Mouse (Mus musculus): ENCODE measurements around the gene Dnah8.

Gene Dnah8

GRCm38 (mm10) chr17:30749391-30749790 is 125.2 kb downstream of the Dnah8 start:
- no peak for DNase-seq (ENCODE audit: low read depth, low spot score)

DNA sequence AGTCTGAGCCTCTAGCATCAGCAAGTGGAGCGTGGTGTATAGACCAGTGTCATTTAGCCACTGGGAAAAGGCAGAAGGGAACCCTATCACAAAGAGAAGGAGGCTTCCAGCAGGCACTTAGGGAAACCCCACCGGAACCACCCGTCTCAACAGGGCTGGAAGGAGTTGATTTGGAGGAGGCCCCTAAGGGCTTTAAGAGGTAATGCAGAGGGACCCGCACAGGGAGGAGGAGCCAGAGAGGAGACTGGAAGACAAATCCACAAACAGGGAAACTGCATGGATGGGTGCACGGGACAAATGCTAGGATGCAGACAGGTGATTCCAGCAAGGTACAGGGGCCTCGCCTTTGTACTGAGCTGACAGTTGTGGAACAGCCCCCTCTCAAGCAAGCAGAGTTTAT is 126.1 kb downstream of the Dnah8 start:
- no peak for DNase-seq (ENCODE audit: low read depth, low spot score)

DNA sequence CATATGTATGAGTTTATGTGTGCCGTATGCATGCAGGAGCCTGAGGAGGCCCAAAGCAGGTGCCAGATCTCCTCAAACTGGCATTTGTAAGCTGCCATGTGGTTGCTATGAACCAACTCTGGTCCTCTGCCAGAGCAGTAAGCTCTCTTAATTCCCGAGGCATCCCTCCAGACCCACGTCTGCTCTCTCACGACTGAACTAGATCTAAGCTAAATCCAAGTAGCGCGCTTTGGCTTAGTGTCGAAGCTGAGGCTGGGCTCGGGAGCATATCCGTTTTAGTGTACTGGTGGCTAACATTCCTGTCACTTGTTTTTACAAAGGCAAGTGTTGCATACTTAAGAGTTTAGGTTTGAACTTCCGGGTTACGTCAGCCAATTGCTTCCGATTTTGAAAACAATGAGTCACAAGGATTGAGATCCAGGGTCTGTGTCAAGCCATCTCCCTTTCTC is 128.2 kb downstream of the Dnah8 start:
- DNase-seq (ENCODE audit: low read depth, low spot score): peak; percentile 49

- no peak for DNase-seq (ENCODE audit: low read depth, low spot score)
These were observed 129.0 kb downstream of the Dnah8 start for GRCm38 (mm10) chr17:30753201-30753600.

GRCm38 (mm10) chr17:30756771-30757170 is 132.6 kb downstream of the Dnah8 start:
- no peak for DNase-seq (ENCODE audit: low read depth, low spot score)

- DNase-seq (ENCODE audit: low read depth, low spot score): no peak
These were observed 136.2 kb downstream of the Dnah8 start for GRCm38 (mm10) chr17:30760307-30760706.

GRCm38 (mm10) chr17:30764276-30764675 is 140.1 kb downstream of the Dnah8 start:
- no peak for DNase-seq (ENCODE audit: low read depth, low spot score)

DNA sequence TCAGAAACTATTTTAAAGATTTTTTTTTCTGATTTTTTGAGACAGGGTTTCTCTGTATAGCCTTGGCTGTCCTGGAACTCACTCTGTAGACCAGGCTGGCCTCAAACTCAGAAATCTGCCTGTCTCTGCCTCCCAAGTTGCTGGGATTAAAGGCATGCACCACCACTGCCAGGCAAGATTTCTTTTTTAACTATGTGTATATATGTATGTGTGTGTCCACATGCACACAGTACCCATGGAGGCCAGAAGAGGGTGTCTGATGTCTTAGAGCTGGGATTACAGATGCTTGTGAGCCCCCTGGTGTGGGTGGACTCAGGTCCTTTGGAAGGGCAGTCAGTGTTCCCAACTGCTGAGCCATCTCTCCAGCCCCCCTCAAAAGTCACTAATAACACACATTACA is 150.3 kb downstream of the Dnah8 start:
- DNase-seq (ENCODE audit: low read depth, low spot score): no peak

DNA sequence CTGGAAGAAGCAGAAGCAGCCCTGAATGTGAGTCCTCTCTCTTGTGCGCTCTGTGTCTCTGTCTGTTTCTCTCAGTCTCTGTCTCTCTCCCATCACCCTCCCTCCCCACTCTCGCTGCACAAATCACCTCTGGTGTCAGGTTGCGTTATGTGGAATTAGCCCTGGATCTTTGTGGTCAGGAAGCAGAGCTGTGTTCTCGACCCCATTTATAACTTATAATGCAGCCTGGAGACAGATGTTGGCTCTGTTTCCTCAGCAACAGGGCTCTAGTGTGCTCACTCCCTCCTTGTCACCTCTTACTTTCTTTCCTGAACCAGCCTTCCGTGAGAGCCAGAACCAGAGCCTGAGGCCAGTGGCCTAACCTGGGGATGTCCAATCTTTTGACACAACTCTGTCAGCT is 150.9 kb downstream of the Dnah8 start:
- no peak for DNase-seq (ENCODE audit: low read depth, low spot score)

DNA sequence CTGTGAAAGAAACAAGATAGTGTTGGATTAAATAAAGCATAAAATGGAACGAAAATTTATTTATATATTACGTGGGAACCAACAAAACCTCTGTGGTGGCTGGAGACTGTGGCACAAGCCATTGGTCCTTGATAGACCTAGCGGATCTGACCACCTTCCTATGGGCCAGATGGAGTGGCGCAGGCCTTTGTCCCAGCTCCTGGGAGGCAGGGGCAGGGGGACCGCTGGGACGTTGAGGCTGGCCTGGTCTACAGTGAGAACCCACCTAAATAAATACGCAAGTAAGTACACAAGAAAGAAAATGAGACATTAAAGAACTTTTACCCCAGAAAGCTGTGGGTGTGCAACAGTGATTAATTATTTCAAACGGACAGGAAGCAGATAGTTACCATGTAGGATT is 156.9 kb downstream of the Dnah8 start:
- DNase-seq (ENCODE audit: low read depth, low spot score): no peak

DNA sequence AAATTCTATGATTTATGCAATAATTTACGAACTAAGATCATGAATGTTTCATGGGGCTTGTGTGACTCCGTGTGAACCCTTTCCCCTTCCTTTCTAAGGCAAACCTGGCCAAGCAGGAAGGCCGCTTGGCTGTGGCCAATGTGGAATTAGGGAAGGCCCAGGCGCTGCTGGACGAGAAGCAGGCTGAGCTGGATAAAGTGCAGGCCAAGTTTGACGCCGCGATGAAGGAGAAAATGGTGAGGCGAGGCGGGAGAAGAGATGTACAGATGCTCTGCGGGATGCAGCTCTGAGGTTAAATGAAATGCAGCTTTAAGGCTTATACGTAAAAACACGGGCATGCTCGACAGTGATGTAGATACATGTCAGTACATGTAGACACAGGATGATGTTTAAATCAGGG is 158.1 kb downstream of the Dnah8 start:
- no peak for DNase-seq (ENCODE audit: low read depth, low spot score)

DNA sequence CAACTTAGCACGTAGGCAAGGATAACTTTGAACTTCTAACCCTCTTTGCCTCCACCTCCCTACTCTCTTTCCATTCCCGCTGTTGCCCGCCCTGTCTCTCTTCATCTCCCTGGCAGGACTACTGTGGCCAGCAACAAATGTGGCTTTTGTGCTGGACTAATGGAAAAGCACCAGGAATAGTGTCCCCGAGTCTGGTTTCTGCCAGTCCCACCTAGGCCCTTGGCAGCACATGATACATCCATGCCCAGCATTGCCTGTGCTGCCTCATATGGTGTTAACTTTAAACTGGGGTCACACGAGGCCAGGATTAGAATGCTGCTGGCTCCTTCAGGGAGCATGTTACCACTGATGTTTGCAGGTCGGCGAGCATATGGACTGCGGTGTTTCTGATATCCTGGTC is 164.2 kb downstream of the Dnah8 start:
- no peak for DNase-seq (ENCODE audit: low read depth, low spot score)

DNA sequence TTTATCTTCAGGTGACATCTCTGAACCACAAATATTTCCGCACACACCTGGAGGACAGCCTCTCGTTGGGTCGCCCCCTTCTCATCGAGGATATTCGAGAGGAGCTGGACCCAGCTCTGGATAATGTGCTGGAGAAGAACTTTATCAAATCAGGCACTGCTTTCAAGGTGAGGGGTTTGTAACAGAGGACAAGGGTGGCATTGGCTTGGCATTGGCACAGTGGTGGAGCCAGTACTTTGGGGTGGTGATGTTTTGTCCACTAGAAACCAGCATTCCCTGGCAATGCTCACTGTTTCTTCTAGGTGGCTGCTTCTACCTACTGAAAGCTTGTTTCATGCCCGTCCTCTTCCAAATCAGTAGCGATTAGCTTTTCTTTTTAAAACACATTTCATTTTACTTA is 166.7 kb downstream of the Dnah8 start:
- no peak for DNase-seq (ENCODE audit: low read depth, low spot score)

- DNase-seq (ENCODE audit: low read depth, low spot score): no peak
These were observed 168.2 kb downstream of the Dnah8 start for GRCm38 (mm10) chr17:30792396-30792795.

- no peak for DNase-seq (ENCODE audit: low read depth, low spot score)
These were observed 172.5 kb downstream of the Dnah8 start for GRCm38 (mm10) chr17:30796616-30797015.

GRCm38 (mm10) chr17:30800261-30800985 is 176.3 kb downstream of the Dnah8 start:
- DNase-seq (ENCODE audit: low read depth, low spot score): no peak

GRCm38 (mm10) chr17:30803668-30804067 is 179.5 kb downstream of the Dnah8 start:
- DNase-seq (ENCODE audit: low read depth, low spot score): no peak

DNA sequence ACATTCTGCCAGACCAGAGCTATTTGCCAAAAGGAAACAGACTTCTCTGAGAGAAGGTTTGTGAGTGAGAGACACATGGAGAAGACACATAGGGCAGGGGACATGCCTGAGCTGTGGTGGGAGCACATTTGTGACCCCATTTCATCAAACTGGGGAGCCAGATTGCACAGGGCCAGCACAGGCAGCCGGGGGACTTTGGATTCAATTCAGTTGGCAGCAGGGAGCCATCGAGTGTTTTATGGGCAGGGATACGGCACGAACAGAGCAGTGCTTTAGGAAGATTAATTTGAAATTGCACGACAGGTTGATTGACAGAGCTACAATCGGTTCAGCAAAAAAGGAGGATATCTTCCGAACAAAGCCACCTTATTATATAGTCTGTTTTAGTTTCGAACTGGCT is 180.8 kb downstream of the Dnah8 start:
- no peak for DNase-seq (ENCODE audit: low read depth, low spot score)

GRCm38 (mm10) chr17:30805511-30806059 is 181.4 kb downstream of the Dnah8 start:
- DNase-seq (ENCODE audit: low read depth, low spot score): no peak

DNA sequence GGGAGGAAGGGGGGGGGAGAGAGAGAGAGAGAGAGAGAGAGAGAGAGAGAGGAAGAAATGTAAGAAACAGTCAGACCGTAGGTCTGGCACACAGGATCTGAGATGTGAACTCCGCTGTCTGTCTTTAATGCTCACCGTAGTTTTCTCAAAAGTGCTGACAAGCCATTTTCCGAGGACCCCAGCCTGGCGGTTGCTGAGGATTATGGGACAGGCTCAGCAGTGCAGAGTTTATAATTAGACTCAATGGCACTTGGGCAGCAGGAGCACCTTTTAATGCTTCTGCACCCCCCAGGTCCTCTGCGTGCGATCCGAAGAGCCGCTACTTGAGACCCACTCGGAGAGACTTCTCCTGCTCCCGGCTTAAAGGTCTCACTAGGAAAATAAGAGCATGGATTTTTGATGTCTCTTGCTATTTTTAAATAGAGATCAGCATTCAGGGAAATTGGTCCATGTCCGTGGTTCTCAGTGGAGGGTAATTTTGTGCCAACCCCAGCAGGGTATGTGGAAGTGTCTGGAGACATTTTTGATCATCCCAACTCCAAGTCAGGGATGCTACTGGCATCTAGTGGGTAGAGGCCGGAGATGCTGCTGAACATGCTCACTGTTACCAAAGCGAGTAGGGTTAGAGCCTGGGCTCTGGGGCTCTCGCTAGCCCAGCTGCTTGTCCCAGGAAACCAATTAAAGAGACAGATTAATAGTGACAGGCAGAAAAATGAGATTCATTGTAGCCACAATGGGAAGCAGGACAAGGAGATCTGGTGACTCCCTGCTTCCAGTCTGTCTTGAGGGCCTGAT is 184.9 kb downstream of the Dnah8 start:
- peak; percentile 43 for DNase-seq (ENCODE audit: low read depth, low spot score)

- DNase-seq (ENCODE audit: low read depth, low spot score): no peak
These were observed 185.9 kb downstream of the Dnah8 start for GRCm38 (mm10) chr17:30809926-30810660.

- no peak for DNase-seq (ENCODE audit: low read depth, low spot score)
These were observed 194.4 kb downstream of the Dnah8 start for GRCm38 (mm10) chr17:30818543-30818942.

Measured in retina, postnatal 7 days (tissue).